Mouse (Mus musculus): ENCODE results near the gene Lamtor3. TPM values are rescaled to one million over a fixed set of nuclear protein-coding genes. Genes with fewer than 3 reads are reported as not detected.
"Not testable (repeated sequence)": the region's sequence is repeated elsewhere in the genome, so short reads cannot be mapped to it uniquely, and the experiment has no call there.

Lamtor3 gene
- polyA plus RNA-seq, 1 experiment: 102 TPM

- DNase-seq (ENCODE audit: low spot score): no peak
Observed at GRCm38 (mm10) chr3:137961736-137962385, 43.6 kb downstream of the Lamtor3 start.

GRCm38 (mm10) chr3:137963508-137963907 lies 45.2 kb downstream of the Lamtor3 start:
- DNase-seq (ENCODE audit: low spot score): no peak

GRCm38 (mm10) chr3:137964014-137964413 lies 45.7 kb downstream of the Lamtor3 start:
- DNase-seq (ENCODE audit: low spot score): not testable (repeated sequence)

GRCm38 (mm10) chr3:137968105-137968819 lies 50.0 kb downstream of the Lamtor3 start:
- no peak for DNase-seq (ENCODE audit: low spot score)

- no peak for DNase-seq (ENCODE audit: low spot score)
Observed at GRCm38 (mm10) chr3:137968820-137969486, 50.6 kb downstream of the Lamtor3 start.

- DNase-seq (ENCODE audit: low spot score): no peak
Observed at GRCm38 (mm10) chr3:137969951-137970350, 51.6 kb downstream of the Lamtor3 start.

- no peak for DNase-seq (ENCODE audit: low spot score)
Observed at GRCm38 (mm10) chr3:137972224-137972623, 53.9 kb downstream of the Lamtor3 start.

- DNase-seq (ENCODE audit: low spot score): no peak
Observed at GRCm38 (mm10) chr3:137972989-137973388, 54.7 kb downstream of the Lamtor3 start.

- DNase-seq (ENCODE audit: low spot score): no peak
Observed at GRCm38 (mm10) chr3:137974306-137974705, 56.0 kb downstream of the Lamtor3 start.

GRCm38 (mm10) chr3:137975435-137975834 lies 57.1 kb downstream of the Lamtor3 start:
- no peak for DNase-seq (ENCODE audit: low spot score)

- DNase-seq (ENCODE audit: low spot score): no peak
Observed at GRCm38 (mm10) chr3:137975856-137976423, 57.6 kb downstream of the Lamtor3 start.

- DNase-seq (ENCODE audit: low spot score): no peak
Observed at GRCm38 (mm10) chr3:137976943-137977628, 58.8 kb downstream of the Lamtor3 start.

- no peak for DNase-seq (ENCODE audit: low spot score)
Observed at GRCm38 (mm10) chr3:137977629-137978041, 59.3 kb downstream of the Lamtor3 start.

GRCm38 (mm10) chr3:137978233-137978632 lies 59.9 kb downstream of the Lamtor3 start:
- no peak for DNase-seq (ENCODE audit: low spot score)

Other genes starting within 250 kb of the Lamtor3 start
- not detected in 2 replicates for gene Gm21962, start 247.0 kb upstream of the Lamtor3 start, polyA plus RNA-seq (2012; rRNA removed)
- 505 and 565 TPM in 2 replicates for gene H2afz, start 54.0 kb upstream of the Lamtor3 start, polyA plus RNA-seq (2012; rRNA removed)
- 7.9 and 8.8 TPM in 2 replicates for gene Dnajb14, start 50.8 kb upstream of the Lamtor3 start, polyA plus RNA-seq (2012; rRNA removed)
- gene Dapp1, start 63.0 kb downstream of the Lamtor3 start, polyA plus RNA-seq (2012; rRNA removed): 16.0 and 16.5 TPM in 2 replicates
- 0.03 and 0.10 TPM in 2 replicates for gene 1110002E22Rik, start 146.5 kb downstream of the Lamtor3 start, polyA plus RNA-seq (2012; rRNA removed)
- gene Gm5105, start 148.9 kb downstream of the Lamtor3 start, polyA plus RNA-seq (2012; rRNA removed): 0.04 and 0.10 TPM in 2 replicates
- gene Trmt10a, start 224.9 kb downstream of the Lamtor3 start, polyA plus RNA-seq (2012; rRNA removed): 5.3 and 7.5 TPM in 2 replicates
- 4.8 and 5.0 TPM in 2 replicates for gene Mttp, start 226.5 kb downstream of the Lamtor3 start, polyA plus RNA-seq (2012; rRNA removed)

Data from urinary bladder, adult 2 months (tissue).